Mouse (Mus musculus) CH12.LX (cell line): ENCODE results near the gene Ncoa6.

Experiments used
- CTCF ChIP-seq, 2 experiments: IDR thresholded peaks in 1 of 2; conservative IDR thresholded peaks in 1 of 2; 2 replicates each; pipeline ENCODE4 v1.5.1; 2011 to 2012; ENCODE audit warnings: low read depth in 2 of 2, low read length in 2 of 2, improper control_type of control experiment in 1 of 2, inconsistent platforms in 1 of 2, mild to moderate bottlenecking in 1 of 2, moderate library complexity in 1 of 2
- PAX5 ChIP-seq: IDR thresholded peaks from 2 replicates; pipeline ENCODE4 v1.6.1; 2012; ENCODE audit warnings: low read length, inconsistent platforms, mixed read lengths
- POLR2A ChIP-seq: IDR thresholded peaks from 2 replicates; pipeline ENCODE4 v1.6.1; 2011; ENCODE audit warnings: low read depth, mild to moderate bottlenecking, improper control_type of control experiment, low read length

GRCm38 (mm10) chr2:155505811-155506210, 32.1 kb upstream of the Ncoa6 start:
- TF ChIP-seq CTCF (conservative IDR thresholded peaks at IDR 0.05 in 1 of 2, IDR thresholded peaks at IDR 0.05 in 1 of 2; ENCODE audit: low read depth in 2 of 2, low read length in 2 of 2) (no peak), PAX5 (no peak), POLR2A (no peak)
